ENCODE assay signal across 25 mouse cellular contexts in the genomic region with DNA sequence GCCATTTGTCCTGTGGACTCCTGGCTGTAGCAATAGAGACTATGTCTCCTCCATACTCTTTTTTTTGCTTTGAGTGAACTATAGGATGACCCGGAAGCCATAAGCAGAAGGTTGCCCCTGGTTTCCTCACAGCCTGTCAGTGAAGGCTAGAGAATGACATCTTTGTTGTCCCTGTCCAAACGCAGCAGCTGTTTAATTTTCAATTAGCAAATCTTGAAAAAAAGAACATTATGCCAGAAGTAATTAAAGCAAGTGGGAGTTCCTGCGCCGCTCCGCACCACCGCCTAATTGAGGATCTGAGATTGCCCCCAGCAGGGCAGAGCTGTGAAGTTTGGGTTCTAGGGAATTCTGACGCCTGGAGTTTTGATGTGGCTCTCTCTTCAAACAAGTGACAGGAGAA. TPM values are rescaled to one million over a fixed set of nuclear protein-coding genes. Genes with fewer than 3 reads are reported as not detected.
A peak's percentile ranks its signal among the peaks of the same experiment; 100 is the strongest.
DNase-seq lines count a peak whose midpoint lies in the region; ATAC-seq and TF ChIP-seq lines count a peak whose summit lies in the region.
"Had no signal": no experiment of that assay in that cellular context is flagged by ENCODE, and none has a peak within 500 bp of the region (broad histone marks: within the 10 kb centered on the region; RNA-seq: fewer than 3 reads in every experiment).

No protein-coding gene starts in this region.

- TF ChIP-seq CTCF in forebrain, postnatal 0 days (IDR thresholded peaks at IDR 0.05; ENCODE audit: low read depth) = no peak

- ATAC-seq in forebrain, embryonic 15.5 days (replicated peaks) = peak; percentile 46; the same call in 1 of the 2 replicates
- ATAC-seq in forebrain, embryonic 12.5 days (ENCODE audit: low FRiP score) = no peak
- peak; percentile 32 for ATAC-seq in forebrain, postnatal 0 days
- ATAC-seq: CD4-positive, CD25-positive, alpha-beta regulatory T cell, adult 4 months; intestine, embryonic 15.5 days had no signal

- H3K4me1 ChIP-seq in forebrain, embryonic 15.5 days = 0 out of 2 replicates have a peak, but pooled peaks cover 6% of the 10 kb centered on the region
- H3K4me1 ChIP-seq in forebrain, embryonic 12.5 days = no peaks in the 10 kb centered on the region
- no peaks in the 10 kb centered on the region for H3K4me1 ChIP-seq in forebrain, postnatal 0 days (ENCODE audit: insufficient read depth)
- H3K4me1 ChIP-seq: hindbrain, embryonic 12.5 days; hindbrain, embryonic 15.5 days; intestine, embryonic 15.5 days had no signal

- H3K27ac ChIP-seq in forebrain, embryonic 15.5 days (replicated peaks) = no peak overlapping the region
- no peak overlapping the region for H3K27ac ChIP-seq in forebrain, embryonic 12.5 days
- H3K27ac ChIP-seq in forebrain, postnatal 0 days (ENCODE audit: low read depth, low read length) = no peak overlapping the region
- H3K27ac ChIP-seq: heart, adult 2 months; hindbrain, embryonic 12.5 days; hindbrain, embryonic 15.5 days; intestine, embryonic 15.5 days had no signal

- H3K4me2 ChIP-seq in forebrain, embryonic 15.5 days (replicated peaks) = no peak overlapping the region
- H3K4me2 ChIP-seq in forebrain, embryonic 12.5 days = no peak overlapping the region
- no peak overlapping the region for H3K4me2 ChIP-seq in forebrain, postnatal 0 days (ENCODE audit: low read depth)
- H3K4me2 ChIP-seq: heart, embryonic 11.5 days; hindbrain, embryonic 12.5 days; hindbrain, embryonic 15.5 days; intestine, embryonic 15.5 days had no signal

- H3K9ac ChIP-seq in forebrain, embryonic 15.5 days (replicated peaks) = no peak overlapping the region
- no peak overlapping the region for H3K9ac ChIP-seq in forebrain, embryonic 12.5 days
- no peak overlapping the region for H3K9ac ChIP-seq in forebrain, postnatal 0 days
- H3K9ac ChIP-seq: hindbrain, embryonic 12.5 days; hindbrain, embryonic 15.5 days; intestine, embryonic 15.5 days had no signal

- H3K27me3 ChIP-seq in forebrain, embryonic 15.5 days = no peaks in the 10 kb centered on the region
- H3K27me3 ChIP-seq in forebrain, embryonic 12.5 days = no peaks in the 10 kb centered on the region
- H3K27me3 ChIP-seq in forebrain, postnatal 0 days (ENCODE audit: insufficient read depth, low read length) = no peaks in the 10 kb centered on the region
- H3K27me3 ChIP-seq: hindbrain, embryonic 12.5 days; hindbrain, embryonic 15.5 days; intestine, embryonic 15.5 days had no signal

- H3K4me3 ChIP-seq in forebrain, embryonic 15.5 days = no peak overlapping the region
- H3K4me3 ChIP-seq in forebrain, embryonic 12.5 days (replicated peaks) = no peak overlapping the region
- H3K4me3 ChIP-seq in forebrain, postnatal 0 days (ENCODE audit: low read depth, low read length) = no peak overlapping the region
- H3K4me3 ChIP-seq: heart, adult 2 months; hindbrain, embryonic 12.5 days; hindbrain, embryonic 15.5 days; intestine, embryonic 15.5 days had no signal

- H3K9me3 ChIP-seq in forebrain, embryonic 15.5 days = no peaks in the 10 kb centered on the region
- H3K9me3 ChIP-seq in forebrain, embryonic 12.5 days = no peaks in the 10 kb centered on the region
- no peaks in the 10 kb centered on the region for H3K9me3 ChIP-seq in forebrain, postnatal 0 days (ENCODE audit: low read length)
- H3K9me3 ChIP-seq: hindbrain, embryonic 12.5 days; hindbrain, embryonic 15.5 days; intestine, embryonic 15.5 days had no signal

- DNase-seq in retina, postnatal 1 day = peak; percentile 66
- DNase-seq in retina, embryonic 14.5 days (ENCODE audit: low spot score) = no peak
- DNase-seq in forebrain, postnatal 0 days = no peak
- no peak for DNase-seq in thymus, postnatal 4 days
- DNase-seq: adrenal gland, adult 2 months; adrenal gland, postnatal 14 days; cerebellum, adult 11-12 months; cerebellum, adult 8-10 months; cerebellum, postnatal 36 days; gastrocnemius, postnatal 25 days; heart, adult 2 months; kidney, adult 11 months had no signal

- WGBS in forebrain, embryonic 15.5 days = 17% methylated on average over 7 of the region's 7 CpGs
- WGBS in forebrain, embryonic 12.5 days = 38% methylated on average over 7 of the region's 7 CpGs
- 18% methylated on average over 7 of the region's 7 CpGs for WGBS in forebrain, postnatal 0 days

- H3K36me3 ChIP-seq in forebrain, embryonic 15.5 days = no peaks in the 10 kb centered on the region
- no peaks in the 10 kb centered on the region for H3K36me3 ChIP-seq in forebrain, embryonic 12.5 days (replicated peaks)
- no peaks in the 10 kb centered on the region for H3K36me3 ChIP-seq in forebrain, postnatal 0 days (ENCODE audit: insufficient read depth)
- H3K36me3 ChIP-seq: hindbrain, embryonic 12.5 days; hindbrain, embryonic 15.5 days; intestine, embryonic 15.5 days had no signal

RNA-seq across cellular contexts. Expression of a gene that starts 42.8 kb away (rescaled TPM):
- 0.11 and 0.29 TPM in 2 replicates for polyA plus RNA-seq in forebrain, embryonic 15.5 days (2015; fragmentation: Nextera tagmentation; extraction: Ambion mirVana)
- polyA plus RNA-seq in forebrain, embryonic 12.5 days (2016; fragmentation: Nextera tagmentation; extraction: Ambion mirVana) = 0.28 and 0.40 TPM in 2 replicates
- total RNA-seq in forebrain, postnatal 0 days (2014; rRNA removed) = 0.38 and 2.2 TPM in 2 replicates
- 0.08 and 0.25 TPM in 2 replicates for polyA plus RNA-seq in forebrain, postnatal 0 days (2015; fragmentation: Nextera tagmentation; extraction: Ambion mirVana)
- total RNA-seq: adrenal gland, adult 2 months; adrenal gland, postnatal 14 days; adrenal gland, postnatal 4 days; gastrocnemius, adult 8-10 months; gastrocnemius, postnatal 25 days; heart, adult 2 months; heart, postnatal 25 days; hematopoietic stem cell, adult 5-6 weeks had no signal
- polyA plus RNA-seq: adrenal gland, adult 2 months; C2C12; CD4-positive, CD25-positive, alpha-beta regulatory T cell, adult 4 months; heart, adult 2 months; heart, postnatal 0 days; intestine, embryonic 15.5 days had no signal
